Mouse (Mus musculus): ENCODE results near the gene Il2rg.

Gene Il2rg

DNA sequence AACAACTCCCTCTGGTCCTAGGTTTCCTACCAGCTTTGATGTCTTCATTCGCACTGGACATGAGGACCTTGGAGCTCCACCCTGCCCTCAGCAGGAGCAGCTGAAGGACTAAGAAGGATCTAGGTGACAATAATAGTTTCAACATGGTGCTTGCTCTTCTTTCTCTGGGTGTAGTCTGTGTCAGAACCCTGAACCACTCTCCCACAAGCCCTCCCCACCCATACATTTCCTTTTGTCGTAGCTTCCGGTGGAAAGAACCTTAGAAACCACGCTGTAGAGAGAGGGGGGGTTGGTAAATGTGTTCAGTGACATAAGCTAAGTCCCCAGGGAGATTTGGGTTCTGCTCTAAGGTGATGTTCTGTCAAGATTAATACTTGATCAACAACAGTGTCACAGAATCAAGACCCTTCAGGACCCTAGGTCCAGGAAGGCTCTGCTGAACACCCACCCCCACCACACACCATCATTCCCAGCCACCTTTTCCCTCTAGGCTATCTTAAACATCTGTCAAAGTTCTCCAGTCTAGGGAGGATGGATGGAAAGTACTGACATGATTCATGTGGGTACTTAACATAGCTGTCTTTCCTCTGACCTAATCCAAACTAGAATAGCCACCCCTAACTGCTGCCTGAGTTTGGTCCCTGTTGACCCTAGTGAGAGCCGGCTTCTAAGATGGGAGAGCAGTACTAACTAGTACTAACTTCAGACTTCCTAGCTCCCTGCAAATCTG, at the start of gene Il2rg:
Il2rg (minus strand) TSS at position 231 of the 730 bp plus-strand sequence.
- DNase-seq (ENCODE audit: low spot score): no peak

DNA sequence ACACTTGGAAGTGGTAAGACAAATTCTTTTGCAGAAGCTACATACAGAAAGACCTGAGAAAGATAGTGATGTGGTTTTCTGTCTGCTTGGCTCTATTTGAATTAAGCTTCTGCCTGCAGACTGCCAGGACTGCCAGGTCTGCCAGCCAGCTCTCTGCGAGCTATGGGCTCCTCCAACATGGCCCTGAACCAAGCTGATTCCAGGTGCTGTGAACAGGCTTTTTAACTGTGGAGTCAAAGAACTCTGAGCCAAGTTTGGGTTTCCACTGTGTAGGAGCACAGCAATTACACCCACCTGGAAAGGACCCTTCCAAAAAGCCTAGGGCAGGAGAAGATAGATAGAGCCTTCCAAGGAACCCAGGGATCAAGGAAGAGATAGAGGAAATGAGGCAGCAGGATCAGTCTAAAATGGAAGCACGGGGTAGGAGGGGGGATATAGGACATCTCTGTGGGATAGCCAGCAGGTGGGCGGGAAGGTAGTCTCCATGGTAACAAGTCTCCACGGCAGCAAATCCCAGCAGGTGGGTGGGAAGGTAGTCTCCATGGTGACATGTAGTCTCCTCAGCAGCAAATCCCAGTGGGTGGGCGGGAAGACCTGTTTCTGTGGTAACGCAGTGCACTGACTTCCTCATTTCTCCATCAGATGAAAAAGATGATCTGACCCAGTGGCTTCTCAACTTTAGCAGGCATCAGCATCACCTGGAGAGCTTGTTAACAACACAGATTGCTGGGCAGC, 45.7 kb upstream of the Il2rg start:
- DNase-seq (ENCODE audit: low spot score): no peak

GRCm38 (mm10) chrX:101309299-101309698, 41.2 kb upstream of the Il2rg start:
- DNase-seq (ENCODE audit: low spot score): no peak

DNA sequence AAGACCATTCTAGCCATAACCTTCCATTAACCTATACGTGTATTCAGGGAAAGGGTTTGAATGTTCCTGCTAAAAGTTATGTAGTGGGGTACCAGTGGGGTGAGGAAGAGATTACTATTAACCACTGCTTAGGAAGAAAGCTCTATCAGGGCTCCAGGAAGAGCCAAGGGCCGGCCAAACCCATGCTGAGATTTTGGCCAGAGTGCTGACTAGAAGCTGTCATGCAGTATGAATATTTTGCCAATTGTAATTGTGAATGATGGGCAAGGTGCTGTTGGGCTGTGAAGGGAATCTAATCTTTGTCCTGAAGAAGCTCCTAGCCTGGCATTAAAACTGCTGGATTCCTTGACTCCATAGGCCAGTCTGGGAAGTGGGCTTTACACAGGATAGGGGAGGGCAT, 36.6 kb upstream of the Il2rg start:
- DNase-seq (ENCODE audit: low spot score): no peak

GRCm38 (mm10) chrX:101301654-101302053, 33.6 kb upstream of the Il2rg start:
- DNase-seq (ENCODE audit: low spot score): no peak

GRCm38 (mm10) chrX:101300427-101301030, 32.5 kb upstream of the Il2rg start:
- no peak for DNase-seq (ENCODE audit: low spot score)

DNA sequence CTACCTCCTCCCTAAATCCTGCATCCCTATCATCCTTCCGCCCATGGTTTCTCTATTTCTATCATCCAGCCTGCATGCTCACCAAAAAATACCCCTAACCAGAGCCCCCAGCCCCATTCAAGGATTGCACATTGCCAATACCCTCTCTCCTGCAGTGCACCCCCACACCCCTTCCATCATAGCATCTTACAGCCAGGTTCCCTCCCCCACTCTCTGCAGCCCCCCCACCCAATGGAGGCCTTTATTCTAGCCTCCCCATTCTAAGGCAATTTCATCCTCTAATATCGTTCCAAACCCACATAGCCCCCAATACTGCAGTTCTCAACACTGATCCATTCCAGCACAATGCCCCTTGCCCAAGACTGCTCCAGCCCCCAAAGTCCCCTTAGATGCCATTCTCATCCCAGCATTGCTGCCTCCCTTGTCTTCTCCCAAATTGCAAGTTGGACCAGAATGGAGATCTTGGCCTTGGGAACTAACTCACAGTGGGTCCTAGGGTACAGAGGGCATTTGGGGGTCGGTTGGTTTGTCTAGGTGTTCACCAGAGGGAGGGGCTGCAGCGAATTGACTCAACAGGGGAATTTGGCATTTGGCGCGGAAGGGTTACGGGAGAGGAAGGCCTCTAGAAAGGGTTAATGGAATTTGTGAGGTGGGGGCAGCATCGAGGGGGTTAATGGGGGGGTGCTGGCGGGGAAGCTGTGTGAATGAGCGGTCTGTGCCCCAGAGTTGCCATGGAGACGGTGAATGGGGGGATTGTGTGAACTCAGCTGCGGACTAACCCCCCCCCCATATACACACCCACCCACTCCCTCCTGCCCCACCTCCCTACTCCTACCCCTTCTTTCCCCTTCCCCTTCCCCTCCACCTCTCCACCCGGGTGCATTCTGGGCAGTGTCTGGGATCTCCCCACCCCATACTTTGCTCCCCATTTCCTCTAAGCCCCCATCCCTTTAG, 31.7 kb upstream of the Il2rg start:
- no peak for DNase-seq (ENCODE audit: low spot score)

GRCm38 (mm10) chrX:101299055-101299454, 31.0 kb upstream of the Il2rg start, which contains the start of gene Nlgn3:
Gene Nlgn3, plus strand, starts transcription at chrX:101299168.
- no peak for DNase-seq (ENCODE audit: low spot score)

- no peak for DNase-seq (ENCODE audit: low spot score)
These were observed 22.1 kb upstream of the Il2rg start for GRCm38 (mm10) chrX:101290111-101290510.

DNA sequence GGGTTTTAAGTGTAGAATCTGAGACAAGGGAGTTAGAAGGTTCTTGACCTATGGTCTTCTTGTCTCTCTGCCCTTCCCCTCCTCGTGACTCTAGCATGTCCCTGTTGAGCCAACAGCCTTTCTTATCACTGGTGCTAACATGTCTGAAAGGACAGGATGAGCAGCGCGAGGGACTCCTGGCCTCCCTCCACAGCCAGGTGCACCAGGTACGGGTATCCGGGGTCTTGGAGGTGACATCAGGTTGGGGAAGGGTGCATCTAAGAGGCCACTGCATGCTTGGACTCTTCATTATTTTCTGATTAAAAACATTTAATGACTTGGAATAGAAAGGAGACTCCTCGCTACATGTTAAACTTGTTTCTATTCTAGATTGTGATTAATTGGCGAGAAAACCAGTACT, 21.0 kb upstream of the Il2rg start:
- no peak for DNase-seq (ENCODE audit: low spot score)

DNA sequence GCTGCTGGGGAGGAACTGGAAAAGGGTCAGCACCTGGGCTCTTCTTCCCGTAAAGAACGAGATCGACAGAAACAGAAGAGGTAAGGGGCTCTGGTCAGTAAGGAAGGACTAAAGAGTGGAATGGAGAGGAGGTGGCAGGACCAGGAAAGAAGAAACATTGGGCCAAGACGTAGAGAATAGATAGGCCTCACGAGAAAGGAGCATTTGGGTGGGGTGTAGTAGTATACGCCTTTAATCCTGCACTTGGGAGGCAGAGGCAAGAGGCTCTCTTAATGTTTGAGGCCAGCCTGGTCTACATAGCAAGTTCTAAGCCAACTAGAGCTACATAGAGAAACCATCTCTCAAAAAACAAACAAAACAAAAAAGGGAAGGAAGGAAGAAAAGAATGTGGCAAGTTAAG, 20.4 kb upstream of the Il2rg start:
- no peak for DNase-seq (ENCODE audit: low spot score)

DNA sequence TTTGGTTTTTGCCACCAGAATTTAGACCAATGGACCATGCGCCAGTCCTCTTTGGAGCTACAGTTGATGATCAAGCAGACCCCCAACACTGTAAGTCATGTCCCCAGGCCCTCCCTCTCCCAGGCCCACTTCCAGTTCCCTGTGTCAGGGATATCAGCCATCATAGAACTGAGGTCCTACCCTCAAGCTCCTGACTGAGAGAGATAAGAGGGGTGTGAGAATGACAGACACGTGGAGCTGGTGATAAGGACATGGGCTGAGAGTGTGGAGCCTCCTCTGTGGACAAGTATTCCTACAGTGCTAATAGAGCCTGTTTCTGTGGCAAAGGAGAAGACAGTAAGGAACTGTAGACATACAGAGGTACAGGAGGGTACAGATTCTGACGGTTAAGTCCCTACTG, 19.5 kb upstream of the Il2rg start:
- no peak for DNase-seq (ENCODE audit: low spot score)

GRCm38 (mm10) chrX:101285953-101286670, 18.1 kb upstream of the Il2rg start:
- DNase-seq (ENCODE audit: low spot score): no peak

DNA sequence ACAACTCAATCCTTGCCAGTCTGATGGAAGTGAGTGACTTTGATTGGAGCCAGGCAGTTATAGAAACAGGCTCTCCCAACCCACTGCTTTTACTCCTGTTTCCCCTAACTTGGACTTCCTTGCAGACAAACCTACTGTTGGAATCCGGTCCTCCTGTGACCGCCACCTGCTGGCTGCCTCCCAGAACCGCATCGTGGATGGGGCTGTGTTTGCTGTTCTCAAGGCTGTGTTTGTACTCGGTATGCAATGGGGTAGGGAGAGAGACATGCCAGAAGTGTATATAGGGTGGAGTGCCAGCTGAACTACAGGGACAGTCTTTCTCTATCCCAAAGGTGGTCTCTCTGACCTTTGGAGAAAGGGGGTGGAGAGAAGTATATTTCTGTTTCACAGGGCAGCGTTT, 17.5 kb upstream of the Il2rg start:
- DNase-seq (ENCODE audit: low spot score): no peak

DNA sequence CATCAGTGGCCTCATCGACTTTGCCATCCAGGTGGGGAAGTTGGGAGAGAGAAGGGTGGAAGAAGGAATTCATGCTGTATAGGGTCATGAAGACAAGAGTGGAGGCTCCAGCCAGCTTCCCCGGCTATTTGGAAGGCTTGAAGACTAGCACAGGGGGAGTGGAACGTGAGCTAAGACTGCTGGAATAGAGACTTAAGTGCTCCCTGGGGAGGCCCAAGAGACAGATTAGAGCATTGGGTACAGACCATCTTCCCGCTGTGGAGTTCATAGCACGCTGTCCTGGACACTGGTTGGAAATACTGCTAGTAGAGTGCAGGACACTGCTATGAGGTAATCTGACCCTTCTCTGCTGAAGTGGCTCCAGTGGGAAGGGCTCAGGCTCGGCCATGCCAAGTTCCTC, 14.8 kb upstream of the Il2rg start:
- no peak for DNase-seq (ENCODE audit: low spot score)

DNA sequence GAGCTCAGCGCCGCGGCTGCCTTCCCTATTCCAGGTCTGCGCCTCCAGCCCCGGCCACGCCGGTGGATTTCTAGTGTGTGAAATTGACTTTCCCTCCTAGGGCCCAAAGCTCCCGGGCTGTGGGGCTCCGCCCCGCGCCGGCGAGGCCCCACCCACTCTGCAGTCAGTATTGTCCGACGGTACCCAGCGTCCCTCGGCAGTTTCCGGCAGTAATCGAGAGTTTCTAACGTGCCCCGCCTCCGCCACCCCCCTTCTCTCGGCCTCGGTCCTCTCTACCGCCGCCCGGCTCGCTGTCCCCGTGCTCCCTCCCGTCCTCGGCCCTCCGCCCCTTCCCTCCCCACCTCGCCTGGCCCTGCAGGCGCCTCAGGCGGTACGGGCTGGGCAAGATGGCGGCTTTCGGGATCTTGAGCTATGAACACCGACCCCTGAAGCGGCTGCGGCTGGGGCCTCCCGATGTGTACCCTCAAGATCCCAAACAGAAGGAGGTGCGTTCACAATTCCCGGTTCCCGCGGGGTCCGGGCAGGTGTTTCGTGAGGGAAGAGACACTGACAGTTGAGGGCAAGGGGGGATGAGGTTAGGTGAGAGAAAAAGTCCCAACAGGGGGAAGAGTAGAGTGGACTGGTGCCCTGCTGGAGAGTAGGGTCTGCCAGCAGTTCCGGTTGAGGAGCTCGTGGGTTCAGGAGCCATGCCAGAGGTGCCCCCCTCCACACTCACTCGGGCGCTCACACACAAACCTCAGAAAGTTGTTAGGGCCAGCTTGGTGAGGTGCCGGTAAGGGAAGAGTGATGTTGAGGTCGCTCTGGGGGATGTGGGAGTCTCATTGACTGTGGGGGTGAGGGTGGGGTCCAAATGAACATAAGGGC, 6.1 kb upstream of the Il2rg start, which contains the start of gene Med12:
Med12 (plus strand) TSS at position 156 of the 864 bp plus-strand sequence.
- DNase-seq (ENCODE audit: low spot score): peak; percentile 89

GRCm38 (mm10) chrX:101273410-101273809, 5.4 kb upstream of the Il2rg start:
- DNase-seq (ENCODE audit: low spot score): no peak

- DNase-seq (ENCODE audit: low spot score): no peak
These were observed 685 bp upstream of the Il2rg start, which contains the start of gene Gm20489 for GRCm38 (mm10) chrX:101268755-101269124. Gene Gm20489, minus strand, starts transcription at chrX:101269023.

DNA sequence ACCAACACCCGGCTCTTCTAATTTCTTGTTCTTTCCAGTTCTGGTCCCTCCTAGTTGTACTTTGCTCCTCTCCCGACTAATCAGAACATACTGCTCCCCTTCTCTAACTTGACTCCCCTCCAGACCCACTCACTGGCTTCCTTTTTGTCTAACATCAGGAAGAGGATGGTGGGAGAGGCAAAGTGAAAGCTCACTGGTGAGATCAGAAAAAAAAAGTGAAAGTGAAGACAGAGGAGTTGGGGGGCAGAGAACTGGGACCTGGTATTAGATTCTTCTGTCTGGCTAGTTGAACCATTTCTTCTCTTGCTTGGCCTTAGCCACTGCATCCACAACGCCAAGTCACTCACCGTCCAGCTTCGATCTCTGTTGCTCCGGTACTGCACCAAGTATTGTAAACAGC, 1.4 kb downstream of the Il2rg start:
- DNase-seq (ENCODE audit: low spot score): no peak

DNA sequence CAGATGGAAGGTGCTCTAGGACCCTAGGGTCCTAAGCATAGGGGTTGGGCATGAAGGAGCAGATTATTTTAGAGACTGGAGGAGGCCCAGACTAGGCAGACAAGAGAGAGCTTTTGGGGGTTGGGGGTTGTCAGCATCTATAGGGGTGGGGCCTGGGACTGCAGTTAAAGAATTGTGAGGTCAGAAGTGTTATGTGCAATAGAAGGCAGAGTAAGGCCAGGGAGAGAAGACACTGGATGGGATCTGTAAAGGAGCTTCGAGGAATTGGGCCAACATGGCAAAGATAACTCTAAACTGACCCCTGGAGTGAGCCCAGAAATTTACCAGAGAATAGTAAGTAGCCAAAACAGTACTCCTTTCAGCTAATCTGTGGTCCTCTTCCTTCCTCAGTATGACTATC, 4.2 kb downstream of the Il2rg start, which contains the start of gene Gm614:
Gm614 (minus strand) TSS at position 101 of the 400 bp plus-strand sequence.
- DNase-seq (ENCODE audit: low spot score): no peak
